Mouse (Mus musculus) erythroblast, embryonic 14.5 days (primary cell): Measurements from ENCODE around the gene Cped1.

Experiments used
- GATA1 ChIP-seq: IDR thresholded peaks from 2 replicates; pipeline ENCODE4 v1.6.1; 2012; ENCODE audit warnings: low read length, inconsistent platforms, mixed read lengths
- TAL1 ChIP-seq: IDR thresholded peaks from 3 replicates; pipeline ENCODE4 v1.6.1; 2012; ENCODE audit warnings: low read length, inconsistent platforms, mixed read lengths

DNA sequence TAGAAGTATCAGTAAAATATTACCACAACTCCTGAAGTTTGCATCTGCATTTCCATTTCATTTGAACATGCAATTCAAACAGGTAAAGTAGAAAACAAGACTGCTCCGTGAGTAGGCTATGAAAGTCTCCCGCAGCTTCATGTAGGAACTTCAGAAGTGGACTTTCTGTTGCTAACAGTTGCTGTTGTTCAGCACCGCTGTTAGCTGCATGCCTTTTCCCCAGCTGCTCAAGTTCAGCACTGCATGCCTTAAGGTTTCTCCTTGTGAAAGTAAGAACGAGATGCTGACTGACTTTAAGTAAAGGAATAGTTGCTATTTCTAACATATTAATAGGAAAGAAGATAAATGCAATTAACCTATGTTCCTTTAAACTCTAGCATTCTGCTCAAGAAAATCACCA lies 306.3 kb downstream of the Cped1 start:
- TF ChIP-seq TAL1 (no peak), GATA1 (no peak)
